Mouse (Mus musculus): ENCODE measurements around the gene Hcfc2. TPM values are rescaled to one million over a fixed set of nuclear protein-coding genes. Genes with fewer than 3 reads are reported as not detected.

Hcfc2 gene
- total RNA-seq, 2 experiments from 2014 or later: 31.3 to 31.6 TPM

- no peak for DNase-seq (ENCODE audit: low spot score)
- intact Hi-C loops (cut with DNase I): loop anchor here (5.0 to 10.0 kb wide), 4 partner anchors 66 to 782 kb away; partner anchors contain the start of genes Hcfc2 and Washc4
Measured at GRCm38 (mm10) chr10:82762756-82763681, 67.1 kb downstream of the Hcfc2 start.

- intact Hi-C loops (cut with DNase I): loop anchor here (5.0 to 10.0 kb wide), 4 partner anchors 67 to 781 kb away; partner anchors contain the start of genes Hcfc2 and Washc4
- peak; percentile 95 for DNase-seq (ENCODE audit: low spot score)
Measured at GRCm38 (mm10) chr10:82763840-82764631, 68.1 kb downstream of the Hcfc2 start, which contains the start of gene Nfyb. Gene Nfyb (minus strand): TSS chr10:82764144.

GRCm38 (mm10) chr10:82768901-82769300 lies 72.9 kb downstream of the Hcfc2 start:
- DNase-seq (ENCODE audit: low spot score): no peak
- intact Hi-C loops (cut with DNase I): loop anchor here (10.0 kb wide), 1 partner anchor 776 kb away; the partner anchor contains the start of gene Washc4

- no peak for DNase-seq (ENCODE audit: low spot score)
- intact Hi-C loops (cut with DNase I): no loop called here
Measured at GRCm38 (mm10) chr10:82770713-82771112, 74.8 kb downstream of the Hcfc2 start.

GRCm38 (mm10) chr10:82771595-82772170 lies 75.7 kb downstream of the Hcfc2 start:
- intact Hi-C loops (cut with DNase I): no loop called here
- DNase-seq (ENCODE audit: low spot score): no peak

- DNase-seq (ENCODE audit: low spot score): no peak
- intact Hi-C loops (cut with DNase I): no loop called here
Measured at GRCm38 (mm10) chr10:82774841-82775240, 78.9 kb downstream of the Hcfc2 start.

GRCm38 (mm10) chr10:82777075-82777474 lies 81.1 kb downstream of the Hcfc2 start:
- intact Hi-C loops (cut with DNase I): no loop called here
- no peak for DNase-seq (ENCODE audit: low spot score)

GRCm38 (mm10) chr10:82777886-82778285 lies 81.9 kb downstream of the Hcfc2 start:
- intact Hi-C loops (cut with DNase I): no loop called here
- DNase-seq (ENCODE audit: low spot score): no peak

GRCm38 (mm10) chr10:82778791-82779549 lies 83.0 kb downstream of the Hcfc2 start:
- no peak for DNase-seq (ENCODE audit: low spot score)
- intact Hi-C loops (cut with DNase I): no loop called here

GRCm38 (mm10) chr10:82779831-82780230 lies 83.9 kb downstream of the Hcfc2 start:
- intact Hi-C loops (cut with DNase I): no loop called here
- no peak for DNase-seq (ENCODE audit: low spot score)

GRCm38 (mm10) chr10:82780322-82780721 lies 84.4 kb downstream of the Hcfc2 start:
- intact Hi-C loops (cut with DNase I): no loop called here
- no peak for DNase-seq (ENCODE audit: low spot score)

- intact Hi-C loops (cut with DNase I): no loop called here
- no peak for DNase-seq (ENCODE audit: low spot score)
Measured at GRCm38 (mm10) chr10:82780816-82781215, 84.9 kb downstream of the Hcfc2 start.

GRCm38 (mm10) chr10:82782472-82782871 lies 86.5 kb downstream of the Hcfc2 start:
- DNase-seq (ENCODE audit: low spot score): no peak

GRCm38 (mm10) chr10:82789181-82789580 lies 93.2 kb downstream of the Hcfc2 start:
- intact Hi-C loops (cut with DNase I): no loop called here
- DNase-seq (ENCODE audit: low spot score): no peak

More at GRCm38 (mm10) chr10:82782472-82782871, 86.5 kb downstream of the Hcfc2 start:
- intact Hi-C loops (cut with DNase I): no loop called here

GRCm38 (mm10) chr10:82790504-82790903 lies 94.5 kb downstream of the Hcfc2 start:
- no peak for DNase-seq (ENCODE audit: low spot score)
- intact Hi-C loops (cut with DNase I): no loop called here

- intact Hi-C loops (cut with DNase I): no loop called here
- DNase-seq (ENCODE audit: low spot score): no peak
Measured at GRCm38 (mm10) chr10:82791713-82792112, 95.8 kb downstream of the Hcfc2 start.
